Mouse (Mus musculus): ENCODE measurements at regions not wholly inside any gene's neighbourhood (a gene's known extent, or its start where the extent isn't known, plus 50 kb on each side); places are given as distances from the start of the nearest gene placed in this dataset.

GRCm38 (mm10) chr10:11709742-11710141, 366.5 kb downstream of the Epm2a start:
- TF ChIP-seq CTCF (IDR thresholded peaks at IDR 0.05; ENCODE audit: low read depth) (no peak), EP300 (IDR thresholded peaks at IDR 0.05; ENCODE audit: low read depth) (no peak)
